Mouse (Mus musculus): ENCODE results near the gene Slc22a21.

DNA sequence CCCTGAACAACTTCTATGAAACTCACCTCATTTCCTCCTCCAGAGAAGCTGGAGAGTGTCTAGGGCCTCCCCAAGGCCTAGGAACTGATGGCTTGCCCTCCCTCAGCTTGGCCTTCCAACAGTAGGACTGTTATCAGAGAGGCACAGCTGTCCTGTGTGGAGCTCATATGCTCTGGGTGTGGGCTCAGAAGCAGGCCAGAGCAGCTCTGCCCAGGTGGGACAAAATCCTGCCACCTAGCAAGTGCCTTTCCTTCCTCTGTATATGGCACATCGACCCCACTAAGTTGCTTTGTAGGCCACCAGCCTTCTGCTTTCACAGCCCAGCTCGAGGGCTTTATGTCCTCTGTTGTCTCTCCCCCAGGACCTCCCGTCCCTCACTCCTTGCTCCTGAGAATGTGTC is 24.6 kb upstream of the Slc22a21 start:
- TF ChIP-seq GATA1 (IDR thresholded peaks at IDR 0.05; ENCODE audit: borderline replicate concordance, low read length): no peak
- TF ChIP-seq FLI1 (IDR thresholded peaks at IDR 0.05; ENCODE audit: low read length): no peak

Measured in megakaryocyte, embryonic 14.5 days (primary cell).